Mouse (Mus musculus): ENCODE results near the gene H2-M10.1. TPM values are rescaled to one million over a fixed set of nuclear protein-coding genes. Genes with fewer than 3 reads are reported as not detected.
"Not testable (repeated sequence)": the region's sequence is repeated elsewhere in the genome, so short reads cannot be mapped to it uniquely, and the experiment has no call there.

H2-M10.1 gene
- not detected in 2 replicates for polyA plus RNA-seq (2016; fragmentation: Nextera tagmentation; extraction: Ambion mirVana)

GRCm38 (mm10) chr17:36326055-36326454 is at the start of gene H2-M10.1:
H2-M10.1 (minus strand) TSS chr17:36326155.
- no peak within 1 kb of the TSS for H3K4me3 ChIP-seq
- H3K4me2 ChIP-seq (replicated peaks) = no peak within 1 kb of the TSS
- no peaks in the 10 kb centered on the region for H3K4me1 ChIP-seq
- ATAC-seq (ENCODE audit: low FRiP score, low read depth) = no peak
- H3K27me3 ChIP-seq = no peaks in the 10 kb centered on the region
- no peaks in the 10 kb centered on the region for H3K36me3 ChIP-seq
- WGBS = 94% methylated on average over 4 of the region's 4 CpGs
- no peak within 1 kb of the TSS for H3K9ac ChIP-seq (replicated peaks)
- no peak within 1 kb of the TSS for H3K27ac ChIP-seq (replicated peaks)
- H3K9me3 ChIP-seq = no peaks in the 10 kb centered on the region

- H3K27ac ChIP-seq (replicated peaks); H3K27me3 ChIP-seq; H3K9ac ChIP-seq (replicated peaks); H3K4me3 ChIP-seq; H3K9me3 ChIP-seq; H3K4me1 ChIP-seq; H3K4me2 ChIP-seq (replicated peaks); H3K36me3 ChIP-seq; ATAC-seq (ENCODE audit: low FRiP score, low read depth): not testable (repeated sequence)
- 84% methylated on average over 2 of the region's 2 CpGs for WGBS
Observed at GRCm38 (mm10) chr17:36368317-36368716, 42.4 kb upstream of the H2-M10.1 start, which contains the start of gene H2-M10.3. H2-M10.3 (minus strand) TSS chr17:36368417.

DNA sequence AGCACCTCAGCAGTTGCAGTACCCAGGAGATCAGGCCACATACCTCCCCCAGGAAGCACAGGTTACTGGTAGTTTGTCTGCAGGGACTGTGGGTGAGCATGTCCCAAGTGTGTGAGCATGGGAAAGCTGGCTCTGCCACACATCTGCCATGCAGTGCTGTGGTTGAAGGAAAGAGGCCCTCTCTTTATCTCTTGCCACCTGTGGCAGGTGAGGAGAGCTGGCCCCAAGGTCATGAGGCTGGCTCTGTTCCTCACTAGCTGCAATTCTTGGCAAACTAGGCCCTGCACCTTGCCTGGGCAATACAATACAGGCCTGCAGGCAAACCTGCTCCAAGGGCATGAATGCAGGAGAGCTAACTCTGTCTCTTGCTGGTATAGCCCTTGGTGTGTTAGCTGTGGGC is 36.4 kb upstream of the H2-M10.1 start:
- H3K36me3 ChIP-seq = not testable (repeated sequence)

DNA sequence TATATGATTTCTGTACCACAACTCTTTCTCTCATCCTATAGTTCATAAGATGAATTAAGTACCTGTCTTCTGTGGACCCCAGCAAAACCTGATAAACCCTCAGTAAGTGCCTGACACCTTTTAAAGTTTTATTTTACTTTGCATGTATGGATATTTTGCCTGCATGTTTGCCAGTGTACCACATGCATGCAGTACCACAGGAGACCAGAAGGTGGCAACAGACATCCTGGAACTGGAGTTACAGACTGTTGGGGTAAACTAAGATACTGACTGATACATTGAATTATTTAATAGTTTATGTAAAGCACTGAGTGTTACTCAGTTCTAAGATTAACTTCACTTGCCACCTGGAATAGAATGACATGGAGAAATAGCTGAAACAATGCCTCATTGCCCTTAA is 31.6 kb upstream of the H2-M10.1 start:
- ATAC-seq (ENCODE audit: low FRiP score, low read depth); H3K4me1 ChIP-seq; H3K27me3 ChIP-seq; H3K9me3 ChIP-seq; H3K4me2 ChIP-seq (replicated peaks); H3K36me3 ChIP-seq; H3K9ac ChIP-seq (replicated peaks); H3K4me3 ChIP-seq; H3K27ac ChIP-seq (replicated peaks): not testable (repeated sequence)

More for the DNA sequence above, 36.4 kb upstream of the H2-M10.1 start:
- not testable (repeated sequence) for H3K27me3 ChIP-seq; H3K9ac ChIP-seq (replicated peaks); H3K4me1 ChIP-seq; H3K9me3 ChIP-seq; H3K27ac ChIP-seq (replicated peaks); H3K4me2 ChIP-seq (replicated peaks); H3K4me3 ChIP-seq; ATAC-seq (ENCODE audit: low FRiP score, low read depth)

DNA sequence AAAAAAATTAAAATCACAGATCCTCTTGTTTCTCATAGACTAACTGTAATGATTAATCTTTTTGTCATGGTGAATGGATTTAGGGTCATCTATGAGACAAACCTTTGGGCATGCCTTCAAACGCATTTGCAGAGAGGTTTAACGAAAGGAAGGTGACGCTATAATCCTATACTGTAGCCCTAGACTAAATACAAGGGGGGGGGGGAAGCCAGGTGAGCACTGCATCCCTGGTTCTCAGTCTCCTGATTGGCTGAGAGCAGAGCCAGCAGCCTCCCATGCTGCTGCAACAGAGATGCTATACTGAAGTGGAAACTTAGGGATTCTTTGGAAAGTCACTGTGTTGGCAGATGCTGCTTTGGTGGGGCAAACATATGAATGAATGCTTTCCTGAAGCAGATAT is 29.8 kb upstream of the H2-M10.1 start:
- H3K27me3 ChIP-seq = no peaks in the 10 kb centered on the region
- no peak overlapping the region for H3K27ac ChIP-seq (replicated peaks)
- H3K4me2 ChIP-seq (replicated peaks) = no peak overlapping the region
- WGBS = 44% methylated on average over 3 of the region's 3 CpGs
- H3K4me1 ChIP-seq = no peaks in the 10 kb centered on the region
- no peak for ATAC-seq (ENCODE audit: low FRiP score, low read depth)
- H3K9ac ChIP-seq (replicated peaks) = no peak overlapping the region
- no peaks in the 10 kb centered on the region for H3K9me3 ChIP-seq
- H3K36me3 ChIP-seq = no peaks in the 10 kb centered on the region
- H3K4me3 ChIP-seq = no peak overlapping the region

- not testable (repeated sequence) for H3K4me2 ChIP-seq (replicated peaks); H3K27ac ChIP-seq (replicated peaks); H3K4me3 ChIP-seq; H3K9me3 ChIP-seq; ATAC-seq (ENCODE audit: low FRiP score, low read depth); H3K27me3 ChIP-seq; H3K36me3 ChIP-seq; H3K4me1 ChIP-seq; H3K9ac ChIP-seq (replicated peaks)
Observed at GRCm38 (mm10) chr17:36355343-36355742, 29.4 kb upstream of the H2-M10.1 start.

DNA sequence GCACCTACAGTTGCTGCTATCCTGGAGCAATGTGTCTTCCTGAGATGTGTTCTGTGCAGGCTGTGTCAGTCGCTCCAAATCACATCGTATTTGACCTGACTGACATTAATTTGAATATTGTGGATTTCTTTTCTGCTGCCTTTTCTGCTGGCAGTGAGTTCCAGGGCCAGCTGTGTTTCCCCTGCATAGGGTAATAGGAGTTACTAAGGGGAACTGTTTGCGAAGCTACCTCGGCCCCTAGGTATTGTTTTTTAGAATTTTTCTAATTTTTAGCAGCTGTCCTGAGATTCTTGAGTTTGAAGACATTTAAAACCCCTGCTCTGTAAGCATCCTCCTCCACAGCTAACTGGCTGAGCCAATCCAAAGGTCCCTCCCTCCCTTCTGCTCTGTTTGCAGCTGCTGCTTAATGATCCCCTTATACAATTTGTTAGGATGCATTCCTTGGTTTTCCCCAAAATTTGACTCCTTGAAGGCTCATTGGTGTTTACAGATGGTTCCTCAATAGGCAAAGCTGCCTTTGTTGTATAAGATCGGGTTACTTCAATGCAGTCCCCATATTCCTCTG is 10.2 kb downstream of the H2-M10.1 start:
- H3K4me1 ChIP-seq = peaks cover 4% of the 10 kb centered on the region; the same call in 1 of the 2 replicates

DNA sequence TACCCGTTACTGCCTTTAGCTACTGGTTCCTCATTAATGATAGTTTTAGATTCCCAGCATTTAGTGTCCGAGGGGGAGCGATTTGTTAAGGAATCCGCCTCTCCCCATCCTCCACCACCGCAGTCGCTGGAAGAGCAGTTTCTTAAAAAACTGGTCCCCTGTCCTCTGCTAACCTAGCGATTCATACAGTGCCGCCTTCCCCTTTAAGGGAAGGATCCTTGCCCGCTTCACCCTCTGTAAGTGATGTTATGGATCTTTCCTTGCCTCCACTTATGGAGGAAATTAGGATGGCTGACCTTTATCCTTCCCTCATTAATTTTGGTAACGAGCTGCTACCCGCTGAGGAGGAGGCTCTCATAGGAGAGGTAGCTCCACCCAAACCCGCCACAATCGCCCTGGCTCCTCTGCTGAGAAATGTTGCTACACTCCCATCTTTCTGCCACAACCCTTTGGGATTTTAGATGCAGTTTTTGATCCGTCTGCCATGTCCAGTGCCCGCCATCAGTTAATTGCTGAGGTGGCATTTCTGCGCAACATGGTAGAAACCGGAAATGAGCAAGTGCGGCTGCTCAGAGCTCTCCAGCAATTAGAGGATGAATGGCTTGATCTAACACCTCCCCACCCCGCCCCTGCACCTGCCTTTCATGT is 10.8 kb downstream of the H2-M10.1 start:
- no peaks in the 10 kb centered on the region for H3K27me3 ChIP-seq
- 0% methylated on average over 19 of the region's 19 CpGs for WGBS
- no peaks in the 10 kb centered on the region for H3K36me3 ChIP-seq
- H3K4me1 ChIP-seq = peaks cover 4% of the 10 kb centered on the region; the same call in 1 of the 2 replicates
- peak overlapping the region; percentile 82 for H3K27ac ChIP-seq (replicated peaks)
- peak overlapping the region; percentile 68 for H3K4me2 ChIP-seq (replicated peaks)
- H3K4me3 ChIP-seq = peak overlapping the region; percentile 54
- H3K9ac ChIP-seq (replicated peaks) = peak overlapping the region; percentile 65
- peak; percentile 83 for ATAC-seq (ENCODE audit: low FRiP score, low read depth)
- no peaks in the 10 kb centered on the region for H3K9me3 ChIP-seq

More for the DNA sequence above, 10.2 kb downstream of the H2-M10.1 start:
- Histone ChIP-seq H3K27ac (replicated peaks) (peak overlapping the region; percentile 82), H3K9me3 (no peaks in the 10 kb centered on the region), H3K9ac (replicated peaks) (peak overlapping the region; percentile 65), H3K36me3 (no peaks in the 10 kb centered on the region), H3K27me3 (no peaks in the 10 kb centered on the region), H3K4me3 (peak overlapping the region; percentile 54), H3K4me2 (replicated peaks) (peak overlapping the region; percentile 68)
- WGBS = 32% methylated on average over 5 of the region's 5 CpGs
- peak; percentile 59 for ATAC-seq (ENCODE audit: low FRiP score, low read depth)

- Histone ChIP-seq H3K27ac (replicated peaks) (peak overlapping the region; percentile 82; the same call in 1 of the 2 replicates), H3K36me3 (no peaks in the 10 kb centered on the region), H3K4me1 (peaks cover 4% of the 10 kb centered on the region; the same call in 1 of the 2 replicates), H3K9me3 (no peaks in the 10 kb centered on the region), H3K4me2 (replicated peaks) (peak overlapping the region; percentile 68), H3K27me3 (no peaks in the 10 kb centered on the region), H3K4me3 (peak overlapping the region; percentile 54), H3K9ac (replicated peaks) (peak overlapping the region; percentile 65)
- WGBS = 2% methylated on average over 9 of the region's 9 CpGs
- ATAC-seq (ENCODE audit: low FRiP score, low read depth) = peak; percentile 59
Observed at GRCm38 (mm10) chr17:36314511-36314910, 11.4 kb downstream of the H2-M10.1 start.

DNA sequence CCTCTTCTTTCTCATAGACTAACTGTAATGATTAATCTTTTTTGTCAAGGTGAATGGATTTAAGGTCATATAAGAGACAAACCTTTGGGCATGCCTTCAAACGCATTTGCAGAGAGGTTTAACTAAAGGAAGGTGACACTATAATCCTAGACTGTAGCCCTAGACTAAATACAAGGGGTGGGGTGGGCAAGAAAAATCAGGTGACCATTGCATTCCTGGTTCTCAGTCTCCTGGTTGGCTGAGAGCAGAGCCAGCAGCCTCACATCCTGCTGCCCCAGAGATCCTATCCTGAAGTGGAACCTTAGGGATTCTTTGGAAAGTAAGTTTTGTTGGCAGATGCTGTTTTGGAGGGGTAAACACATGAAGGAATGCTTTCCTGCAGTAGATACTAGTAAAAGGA is 16.7 kb downstream of the H2-M10.1 start:
- no peak for ATAC-seq (ENCODE audit: low FRiP score, low read depth)
- WGBS = 24% methylated on average over 1 of the region's 1 CpGs
- H3K27me3 ChIP-seq = no peaks in the 10 kb centered on the region
- H3K4me2 ChIP-seq (replicated peaks) = no peak overlapping the region
- H3K4me1 ChIP-seq = no peaks in the 10 kb centered on the region
- H3K36me3 ChIP-seq = no peaks in the 10 kb centered on the region
- no peaks in the 10 kb centered on the region for H3K9me3 ChIP-seq
- H3K27ac ChIP-seq (replicated peaks) = no peak overlapping the region
- no peak overlapping the region for H3K9ac ChIP-seq (replicated peaks)
- H3K4me3 ChIP-seq = no peak overlapping the region

DNA sequence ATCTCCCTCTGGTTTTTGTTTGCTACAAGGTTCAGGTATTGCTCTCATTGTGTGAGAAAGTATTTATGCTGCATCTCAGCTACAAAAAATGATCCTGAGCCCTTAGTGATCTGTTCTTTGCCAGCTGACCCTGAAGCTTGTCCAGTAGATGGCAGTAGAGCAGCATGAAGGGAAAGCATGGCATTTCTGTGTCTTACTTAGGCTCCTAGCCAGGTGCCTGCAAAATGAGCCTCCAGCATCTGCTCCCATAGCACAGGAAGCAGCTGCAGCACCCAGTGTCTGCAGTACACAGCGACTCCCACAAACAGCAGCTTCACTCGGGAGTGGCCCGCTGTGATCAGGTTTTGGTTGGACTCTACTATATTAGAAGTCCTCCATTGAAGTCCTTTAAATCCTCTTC is 17.1 kb downstream of the H2-M10.1 start:
- not testable (repeated sequence) for H3K4me1 ChIP-seq; H3K27ac ChIP-seq (replicated peaks); H3K4me2 ChIP-seq (replicated peaks); H3K4me3 ChIP-seq; H3K9me3 ChIP-seq; H3K27me3 ChIP-seq; H3K9ac ChIP-seq (replicated peaks); H3K36me3 ChIP-seq
- under 1% methylated on average over 3 of the region's 3 CpGs for WGBS
- ATAC-seq (ENCODE audit: low FRiP score, low read depth) = peak; percentile 47; the same call in 1 of the 2 replicates

GRCm38 (mm10) chr17:36286390-36286789 is 39.6 kb downstream of the H2-M10.1 start, which contains the start of gene H2-M10.2:
H2-M10.2 (minus strand) TSS chr17:36286490.
- ATAC-seq (ENCODE audit: low FRiP score, low read depth) = no peak
- no peaks in the 10 kb centered on the region for H3K27me3 ChIP-seq
- no peak within 1 kb of the TSS for H3K4me2 ChIP-seq (replicated peaks)
- H3K9me3 ChIP-seq = peaks cover 9% of the 10 kb centered on the region
- WGBS = 93% methylated on average over 2 of the region's 2 CpGs
- no peaks in the 10 kb centered on the region for H3K4me1 ChIP-seq
- no peak within 1 kb of the TSS for H3K4me3 ChIP-seq
- no peak within 1 kb of the TSS for H3K9ac ChIP-seq (replicated peaks)
- H3K27ac ChIP-seq (replicated peaks) = no peak within 1 kb of the TSS
- H3K36me3 ChIP-seq = peaks cover 13% of the 10 kb centered on the region

Data from midbrain, embryonic 12.5 days (tissue).